Mouse (Mus musculus): ENCODE measurements at regions not wholly inside any gene's neighbourhood (a gene's known extent, or its start where the extent isn't known, plus 50 kb on each side); places are given as distances from the start of the nearest gene placed in this dataset.
"Not testable (repeated sequence)": the region's sequence is repeated elsewhere in the genome, so short reads cannot be mapped to it uniquely, and the experiment has no call there.

DNA sequence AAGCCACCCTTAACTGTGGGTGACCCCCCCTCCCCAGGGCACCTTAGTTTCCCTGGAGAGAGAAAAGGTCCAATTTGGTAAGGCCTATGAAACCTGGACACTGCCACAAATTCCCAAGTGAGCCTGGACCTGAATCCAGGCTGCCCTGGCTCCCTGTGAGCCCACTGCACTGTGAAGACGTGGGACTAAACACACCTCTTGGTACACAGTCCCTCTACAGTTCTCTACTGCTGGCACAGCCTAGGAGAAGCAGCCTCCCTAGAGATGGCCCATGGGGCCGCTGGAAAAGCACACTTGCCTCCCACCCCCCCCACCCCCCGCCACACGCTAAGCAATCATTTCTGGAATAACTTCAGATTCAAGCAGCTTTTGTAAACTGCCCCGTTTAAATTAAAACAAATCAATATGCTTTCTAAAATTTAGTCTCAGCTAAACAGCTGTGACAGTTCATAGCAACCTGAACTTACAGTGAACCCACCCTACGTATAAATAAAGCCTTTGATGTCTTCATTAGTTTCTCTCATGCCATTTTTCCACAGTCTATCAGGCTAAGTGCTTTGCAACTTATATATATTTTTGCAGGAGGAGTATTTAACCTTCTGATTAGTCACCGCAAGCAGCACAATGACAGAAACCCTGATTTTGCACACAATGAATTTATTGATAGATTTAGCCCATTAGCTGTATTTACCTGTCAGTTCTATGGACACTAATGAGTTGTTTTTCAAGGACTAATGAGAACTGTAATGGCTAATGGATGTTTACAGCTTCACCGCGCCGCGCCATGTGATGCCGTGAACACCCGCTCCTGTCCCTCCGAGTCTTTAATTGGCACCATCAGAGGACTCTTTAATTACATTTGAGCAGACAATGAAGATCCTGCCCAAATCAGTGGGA, 215.3 kb downstream of the 3100002H09Rik start:
- DNase-seq = no peak

DNA sequence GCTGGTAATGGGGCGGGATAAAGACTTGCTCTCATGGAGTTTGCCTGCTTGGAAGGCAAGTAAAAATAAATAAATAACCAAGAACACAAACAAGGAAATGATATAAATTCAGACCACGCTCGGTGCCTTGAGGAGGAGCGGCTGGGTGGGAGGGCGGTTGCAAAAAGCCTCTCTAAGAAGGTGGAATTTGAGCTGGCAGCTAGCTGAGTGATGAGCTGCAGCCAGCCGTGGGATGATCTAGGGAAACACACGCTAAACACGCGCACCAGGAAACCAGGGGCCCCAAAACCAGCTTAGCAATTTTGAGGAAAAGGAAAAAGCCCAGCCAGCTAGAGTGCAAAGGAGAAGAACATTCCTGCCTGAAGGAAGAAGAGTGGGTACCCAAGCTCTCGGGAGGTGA, 217.0 kb downstream of the 3100002H09Rik start:
- DNase-seq = no peak

DNA sequence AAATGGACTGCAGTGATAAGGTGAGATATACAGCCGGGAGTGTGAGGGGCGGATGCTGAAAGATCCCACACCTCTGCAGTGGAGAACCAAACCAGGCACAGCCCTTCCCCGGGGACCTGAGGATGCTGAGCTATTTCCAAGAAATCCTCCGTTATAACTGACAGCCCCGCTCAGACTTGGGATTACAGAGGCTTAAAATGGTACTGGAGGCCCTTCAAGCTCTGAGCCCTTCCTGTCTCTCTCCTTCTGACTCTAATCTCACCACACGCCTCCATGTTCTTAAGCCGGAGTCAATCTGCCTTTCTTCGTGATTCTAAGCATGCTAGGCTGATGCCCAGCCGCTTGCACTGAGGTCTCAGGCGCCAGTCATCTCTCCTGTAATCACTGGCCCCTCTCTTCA, 221.5 kb downstream of the 3100002H09Rik start:
- no peak for DNase-seq

DNA sequence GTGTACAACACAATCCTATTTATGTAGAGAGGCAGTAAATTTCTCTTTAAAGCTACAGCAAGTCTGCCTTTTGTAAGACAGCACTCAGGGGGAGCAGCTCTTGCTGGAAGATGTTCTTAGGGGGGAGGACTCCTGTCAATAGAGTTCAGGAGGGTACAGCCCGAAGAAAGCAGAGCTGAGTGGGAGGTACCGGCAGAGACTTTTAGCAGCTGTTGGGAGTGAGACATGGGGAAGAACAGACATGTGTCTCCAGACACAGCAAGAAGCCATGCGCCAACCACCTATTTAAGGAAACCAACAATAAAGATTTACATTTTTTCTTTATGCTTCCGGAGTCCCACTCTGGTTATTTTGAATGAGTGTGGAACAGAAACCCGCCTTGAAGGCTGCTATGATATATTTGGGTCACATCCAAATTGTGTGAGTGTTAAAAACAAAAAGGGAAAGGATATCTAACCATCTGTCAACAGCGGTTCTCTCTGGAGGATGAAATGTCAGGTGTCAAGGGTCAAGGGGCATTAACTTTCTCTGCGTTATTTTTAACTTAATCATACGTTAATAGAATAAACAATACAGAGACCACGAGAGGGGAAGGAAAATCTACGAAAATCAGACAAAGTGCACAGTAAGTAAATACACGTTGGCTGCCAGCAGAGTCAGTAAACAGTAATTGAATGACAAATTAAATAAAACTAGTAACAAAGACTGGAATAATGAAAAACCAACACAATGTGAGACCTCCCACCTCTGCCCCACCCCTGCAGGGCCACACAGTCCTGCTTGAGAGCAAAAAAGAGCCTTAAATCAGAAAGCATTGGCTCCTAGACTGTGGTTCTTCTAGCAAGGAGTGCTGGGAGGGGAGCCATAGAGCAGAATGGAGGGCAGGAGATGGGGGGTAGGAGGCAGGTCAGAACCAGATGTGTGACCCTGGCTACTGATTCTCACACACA, 225.2 kb downstream of the 3100002H09Rik start:
- DNase-seq = no peak

DNA sequence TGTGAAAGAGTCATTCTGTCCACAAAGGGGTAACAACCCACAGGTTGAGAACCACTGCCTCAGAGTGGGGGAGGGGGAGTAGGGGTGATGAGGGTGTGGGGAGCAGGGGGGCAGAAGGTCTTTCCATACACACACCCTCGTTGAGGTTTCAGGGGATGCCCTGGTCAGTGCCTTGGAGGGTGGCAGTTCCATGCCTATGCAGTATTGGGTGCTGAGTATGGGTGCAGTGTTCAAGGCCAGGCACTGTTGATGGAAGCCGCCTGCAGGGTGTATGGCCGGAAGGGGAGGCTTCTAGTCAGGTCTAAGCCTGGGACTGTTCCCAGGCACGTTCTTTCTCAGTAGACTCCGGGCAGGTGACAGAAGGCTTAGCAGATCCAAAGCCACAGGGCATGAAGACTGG, 234.1 kb downstream of the 3100002H09Rik start:
- no peak for DNase-seq

DNA sequence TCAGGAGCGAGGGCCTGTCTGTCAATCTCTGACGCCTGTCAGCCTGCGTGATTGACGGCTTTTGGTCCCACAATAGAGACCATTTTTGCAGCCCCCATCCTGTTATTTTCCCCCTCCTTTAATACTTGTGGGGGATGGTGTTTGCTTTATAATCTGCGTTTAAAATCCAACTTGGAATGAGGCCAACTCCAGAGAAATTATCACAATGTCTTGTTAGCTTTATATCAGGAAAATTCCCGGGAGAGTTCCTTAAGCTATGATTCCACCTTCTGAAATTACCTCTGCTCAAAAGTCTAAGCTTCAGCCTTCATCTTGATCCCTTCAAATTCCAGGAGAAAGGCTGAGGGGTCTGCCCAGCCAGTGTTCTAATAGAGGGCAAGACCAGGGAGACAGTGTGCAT, 235.0 kb downstream of the 3100002H09Rik start:
- DNase-seq = no peak

DNA sequence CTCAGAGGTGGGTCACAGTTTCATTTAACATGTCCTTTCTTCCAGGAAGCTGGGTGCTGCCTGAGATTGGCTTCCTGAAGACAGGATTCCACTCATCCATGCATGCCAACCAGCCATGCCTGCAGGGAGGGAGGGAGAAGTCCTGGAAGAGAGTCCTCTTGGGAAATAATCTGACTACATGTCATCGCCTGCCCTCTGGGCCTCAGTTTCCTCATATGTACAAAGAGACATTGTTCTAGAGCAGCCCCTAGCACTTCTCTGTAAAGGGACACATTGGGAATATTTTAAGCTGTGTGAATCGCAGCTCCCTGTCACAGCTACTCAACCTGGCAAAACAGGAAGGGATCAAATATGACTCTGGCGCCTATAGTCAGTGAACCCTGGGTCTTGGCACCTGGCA, 241.8 kb downstream of the 3100002H09Rik start:
- no peak for DNase-seq

DNA sequence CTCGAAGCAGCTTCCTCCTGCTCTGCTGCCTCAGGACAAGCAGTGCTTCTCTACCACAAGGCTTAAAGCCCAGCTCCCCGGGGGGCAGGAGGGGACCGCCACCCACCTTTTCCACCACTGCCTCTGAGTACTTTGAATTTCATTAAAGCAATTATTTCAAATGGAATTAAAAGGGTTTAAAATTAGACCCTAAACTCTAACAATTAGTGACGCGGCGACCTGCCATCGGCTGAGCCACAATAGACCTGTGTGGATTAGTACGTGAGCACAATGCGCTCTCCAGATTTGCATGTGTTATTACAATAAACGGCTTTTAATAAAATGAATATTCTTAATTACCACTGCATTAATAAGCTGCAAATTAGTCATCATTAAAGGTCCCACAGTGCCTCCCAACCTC, 242.5 kb downstream of the 3100002H09Rik start:
- no peak for DNase-seq

DNA sequence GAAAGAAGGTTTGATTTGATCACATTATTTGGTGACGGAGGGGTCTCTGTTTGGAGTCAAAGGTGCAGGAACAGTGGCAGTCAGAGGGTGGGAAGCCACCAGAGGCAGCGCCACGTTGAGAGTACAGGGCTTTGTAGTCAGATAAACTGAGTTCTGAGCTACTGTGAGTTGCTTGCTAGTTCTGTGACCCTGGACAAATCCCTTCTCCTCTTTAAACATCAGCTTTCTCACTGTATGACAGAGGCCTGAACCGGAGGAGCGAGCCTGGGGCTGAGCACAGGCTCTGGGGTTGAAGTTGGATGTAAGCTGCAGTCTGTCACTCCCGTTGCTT, 250.1 kb downstream of the 3100002H09Rik start:
- DNase-seq = no peak

DNA sequence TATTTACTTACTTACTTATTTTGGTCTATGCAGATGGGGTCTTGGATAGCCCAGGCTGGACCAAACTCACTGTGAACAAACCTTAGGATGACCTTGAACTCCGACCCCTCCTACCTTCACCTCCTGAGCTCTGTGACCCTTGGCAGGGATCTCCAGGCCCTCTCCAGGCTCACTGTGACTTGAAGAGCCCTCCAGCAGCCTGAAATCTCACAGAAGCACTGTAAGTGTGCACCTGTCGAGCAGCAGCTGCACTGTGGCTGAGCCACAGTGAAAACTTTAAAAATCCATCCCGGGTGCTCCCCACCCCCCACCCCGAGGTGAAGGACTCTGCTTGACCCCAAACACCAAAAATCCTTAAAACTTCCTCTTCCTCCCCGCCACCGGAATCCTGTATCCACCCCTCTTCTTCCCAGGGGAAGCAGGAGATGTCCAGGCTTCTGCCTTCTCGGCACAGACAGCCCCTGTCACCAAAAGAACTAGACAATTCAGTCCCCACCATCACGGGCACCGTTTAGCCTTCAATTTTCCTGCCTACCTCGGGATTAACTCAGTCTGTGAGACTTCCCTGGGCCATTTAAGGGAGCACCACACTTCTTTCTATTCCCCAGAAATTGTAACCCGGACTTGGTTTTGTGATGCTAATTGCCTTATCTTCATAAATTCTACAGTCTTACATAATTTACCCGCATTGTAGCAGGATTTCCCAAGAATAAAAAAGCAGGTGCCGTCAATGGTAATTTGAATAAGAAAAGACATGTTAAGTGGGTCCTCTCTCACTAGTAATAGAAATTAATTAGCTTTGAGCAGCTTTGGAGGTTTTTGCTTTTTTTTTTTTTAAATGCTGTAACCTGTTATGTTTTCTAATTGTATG, 250.7 kb downstream of the 3100002H09Rik start:
- no peak for DNase-seq

DNA sequence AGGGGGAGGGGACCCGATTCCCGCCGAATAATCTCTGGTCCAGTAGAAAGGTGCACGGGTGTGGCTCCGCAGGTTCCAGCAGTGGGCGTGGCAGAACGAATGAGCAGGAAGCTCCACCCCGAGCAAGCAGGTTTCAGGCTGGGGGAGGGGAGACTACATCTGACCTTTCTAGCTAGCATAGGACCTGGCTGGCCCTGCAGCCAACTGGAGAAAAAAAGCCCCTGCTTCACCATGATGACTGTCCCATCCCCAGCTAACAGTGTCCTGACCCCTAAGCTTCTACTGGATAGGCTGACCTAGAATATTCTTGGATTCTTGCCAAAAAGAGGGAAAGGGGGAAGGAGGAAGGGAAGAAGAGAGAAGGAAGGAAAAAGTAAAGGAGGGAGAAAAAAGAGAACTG, 252.1 kb downstream of the 3100002H09Rik start:
- not testable (repeated sequence) for DNase-seq

DNA sequence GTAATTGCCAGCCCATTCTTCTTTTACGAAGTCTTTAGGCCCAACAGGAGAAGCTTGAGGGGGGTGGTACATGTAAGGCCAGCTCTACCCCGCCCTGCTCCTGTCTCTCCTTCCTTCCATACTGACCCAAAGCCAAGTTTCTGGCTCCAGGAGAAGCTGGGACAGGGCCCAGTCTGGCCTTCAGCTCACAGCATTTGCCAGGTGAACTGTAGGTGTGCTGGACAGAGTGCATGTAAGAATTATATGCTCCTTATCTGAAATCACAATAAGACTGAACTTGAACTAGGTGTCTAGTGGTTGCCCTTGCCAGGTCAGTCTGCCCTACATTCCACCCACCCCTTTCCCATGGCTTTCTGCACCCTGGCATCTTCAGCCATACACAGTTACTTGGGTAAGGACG, 260.2 kb downstream of the 3100002H09Rik start:
- DNase-seq = no peak

DNA sequence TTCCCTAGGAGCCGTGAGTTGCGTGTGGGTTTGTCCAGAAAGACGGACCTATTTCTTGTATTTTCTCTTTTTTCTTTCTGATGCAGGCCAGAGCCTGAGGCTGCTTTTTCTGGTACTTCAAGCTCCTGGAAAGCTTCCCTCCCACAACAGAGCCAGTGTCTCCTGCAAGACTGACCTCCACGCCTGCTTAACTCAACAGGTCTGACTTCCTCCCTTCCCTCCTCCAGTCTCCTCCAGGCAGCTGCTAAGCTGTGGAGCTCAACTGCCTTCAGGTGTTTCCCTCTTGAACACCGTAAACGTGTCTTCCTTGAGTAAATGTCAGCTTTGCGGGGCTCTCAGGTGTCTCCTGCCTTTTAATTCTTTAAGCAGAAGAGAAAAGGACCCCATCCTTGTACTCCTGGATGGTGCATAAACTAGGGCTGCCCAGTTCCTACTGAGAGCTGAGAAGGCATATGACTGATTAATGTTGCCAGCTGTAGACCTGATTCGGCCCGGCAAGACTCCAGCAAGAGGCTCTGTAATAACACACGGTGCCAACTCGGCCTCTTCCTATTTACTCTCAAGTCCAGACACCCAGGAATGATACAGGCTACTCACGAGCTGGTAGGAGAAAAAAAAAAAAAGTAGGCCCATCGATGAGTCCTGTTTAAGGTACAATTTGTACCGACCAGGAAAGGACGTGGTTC, 260.9 kb downstream of the 3100002H09Rik start:
- DNase-seq = no peak

DNA sequence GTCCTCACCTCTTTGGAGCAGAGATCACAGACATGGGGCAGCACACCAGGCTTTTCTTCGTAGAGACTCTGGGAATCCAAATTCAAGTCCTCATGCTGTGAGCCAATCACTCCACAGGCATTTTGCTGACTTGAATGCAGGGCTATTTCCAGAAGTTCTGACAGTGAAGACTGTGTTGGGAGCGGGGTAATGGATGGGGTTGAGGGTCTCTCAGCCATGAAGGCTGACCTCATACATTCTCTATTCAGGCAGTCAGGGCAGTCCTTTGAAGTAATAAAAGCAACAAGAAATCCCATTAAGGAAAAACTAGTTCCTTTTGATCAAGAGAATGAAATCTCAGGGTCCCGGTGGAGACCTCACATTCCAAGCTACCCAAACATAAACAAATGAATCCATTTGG, 261.5 kb downstream of the 3100002H09Rik start:
- DNase-seq = no peak

DNA sequence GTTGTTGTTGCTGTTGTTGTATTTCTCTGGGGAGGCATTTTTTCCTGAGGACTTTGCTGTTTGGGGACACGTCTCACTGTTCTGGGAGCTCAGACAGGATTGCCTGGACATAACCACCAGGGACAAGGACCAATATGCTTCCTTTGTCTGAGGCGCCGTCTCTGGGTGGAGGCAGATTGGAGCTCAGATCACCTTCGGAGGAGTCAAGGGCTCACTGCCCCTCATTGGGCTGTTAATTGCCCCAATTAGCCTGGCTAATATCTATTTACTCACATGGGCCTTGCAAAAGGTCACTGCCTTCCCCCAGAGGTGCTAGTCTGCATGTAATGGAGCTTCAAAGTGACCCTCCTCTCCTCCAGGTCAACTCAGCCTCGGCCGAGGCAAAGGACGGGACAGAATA, 270.5 kb downstream of the 3100002H09Rik start:
- no peak for DNase-seq

DNA sequence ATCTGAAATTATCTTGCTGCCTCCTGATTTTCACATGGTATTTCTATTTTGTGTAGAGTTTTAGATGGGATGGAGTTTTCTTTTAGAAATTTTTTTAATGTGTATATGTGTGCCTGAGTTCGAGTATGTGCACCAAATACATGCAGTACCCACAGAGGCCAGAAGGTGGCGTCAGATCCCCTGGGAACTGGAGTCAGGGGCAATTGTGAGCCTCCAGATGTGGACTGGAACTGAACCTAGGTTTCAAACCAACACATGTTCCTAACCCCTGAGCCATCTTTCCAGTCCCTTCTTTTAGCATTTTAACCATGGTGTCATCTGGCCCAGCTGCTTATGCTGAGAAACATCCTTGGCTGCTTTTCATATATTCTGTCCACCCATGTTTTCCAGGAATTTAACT, 274.9 kb downstream of the 3100002H09Rik start:
- no peak for DNase-seq

DNA sequence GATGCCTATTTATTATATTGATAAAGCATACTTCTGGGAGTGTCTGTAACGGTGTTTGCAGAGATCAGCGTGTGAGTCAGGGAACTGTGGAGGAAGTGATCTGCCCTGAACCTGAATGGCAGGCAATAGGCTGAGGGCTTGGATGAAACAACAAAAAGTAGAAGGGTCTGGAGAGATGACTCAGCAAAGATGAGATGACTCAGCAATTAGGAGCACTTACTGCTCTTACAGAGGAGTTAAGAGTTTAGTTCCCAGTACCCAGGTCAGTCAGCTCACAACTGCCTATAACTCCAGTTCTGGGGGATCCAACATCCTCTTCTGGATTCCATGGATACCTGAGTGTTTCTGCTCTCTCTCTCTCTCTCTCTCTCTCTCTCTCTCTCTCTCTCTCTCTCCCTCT, 277.6 kb downstream of the 3100002H09Rik start:
- DNase-seq = no peak

DNA sequence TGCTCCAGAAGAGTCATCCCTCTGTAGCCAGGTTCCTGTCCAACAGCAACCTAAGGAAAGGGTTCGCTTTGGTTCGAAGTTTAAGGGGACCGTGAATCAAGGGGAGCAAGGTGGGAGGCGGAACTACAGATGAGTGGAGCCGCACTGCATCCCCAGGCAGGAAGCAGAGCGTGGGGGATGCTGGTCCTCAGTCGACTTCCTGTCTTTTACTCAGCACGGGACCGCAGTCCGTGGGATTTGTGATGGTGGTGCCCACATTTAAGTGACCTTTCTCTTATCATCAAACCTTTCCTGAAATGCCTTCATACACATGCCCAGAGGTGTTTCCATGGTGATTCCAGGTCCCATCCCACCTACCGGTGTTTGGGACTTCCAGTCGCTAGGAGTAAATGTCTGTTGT, 278.2 kb downstream of the 3100002H09Rik start:
- no peak for DNase-seq

DNA sequence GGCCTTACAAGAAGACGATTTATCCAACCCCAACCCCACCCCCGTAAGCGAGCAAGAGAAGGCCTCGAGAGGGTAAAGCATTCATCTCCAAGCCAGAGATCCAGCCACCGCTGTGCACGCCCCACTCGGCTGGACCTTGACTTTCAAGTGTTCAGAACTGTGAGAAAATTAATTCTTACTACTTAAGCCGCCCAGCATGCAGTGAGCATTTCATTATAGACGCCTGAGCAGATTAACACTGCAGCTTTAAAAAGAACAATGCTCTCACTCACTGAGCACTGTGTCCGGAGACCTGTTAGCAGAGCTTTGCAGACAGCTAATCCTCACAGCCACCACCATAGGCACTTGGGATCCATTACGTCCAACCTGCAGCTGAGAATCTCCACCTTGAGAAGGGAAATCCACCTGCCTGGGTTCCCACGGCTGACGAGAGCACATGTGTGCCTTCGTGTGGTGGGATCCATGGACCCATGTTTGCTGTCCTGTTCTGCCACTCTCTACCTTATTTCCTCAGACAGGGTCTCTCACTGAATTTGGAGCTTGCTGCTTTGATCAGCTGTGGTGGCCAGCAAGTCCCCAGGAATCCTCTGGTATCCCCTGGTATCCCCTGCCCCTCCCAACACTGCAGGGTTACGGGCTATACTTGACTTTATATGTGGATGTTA, 281.4 kb downstream of the 3100002H09Rik start:
- no peak for DNase-seq

DNA sequence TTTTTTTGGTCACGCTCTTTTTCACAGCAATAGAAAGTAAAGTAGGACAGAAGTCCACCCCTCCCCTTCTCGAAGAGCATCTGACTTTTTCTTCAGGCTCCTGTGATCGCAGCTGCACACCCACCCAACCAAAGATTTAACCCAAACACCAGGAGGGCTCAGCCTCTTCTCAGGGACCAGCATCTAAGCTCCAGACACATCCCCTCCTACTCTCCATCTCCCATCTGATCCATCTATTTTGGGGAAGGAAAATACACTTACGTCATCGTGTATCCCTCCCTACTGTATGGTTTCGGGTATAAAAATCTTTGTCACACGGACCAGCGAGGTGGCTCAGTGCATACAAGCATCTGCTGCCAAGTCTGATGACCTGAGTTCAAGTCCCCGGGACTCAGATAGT, 284.3 kb downstream of the 3100002H09Rik start:
- no peak for DNase-seq

DNA sequence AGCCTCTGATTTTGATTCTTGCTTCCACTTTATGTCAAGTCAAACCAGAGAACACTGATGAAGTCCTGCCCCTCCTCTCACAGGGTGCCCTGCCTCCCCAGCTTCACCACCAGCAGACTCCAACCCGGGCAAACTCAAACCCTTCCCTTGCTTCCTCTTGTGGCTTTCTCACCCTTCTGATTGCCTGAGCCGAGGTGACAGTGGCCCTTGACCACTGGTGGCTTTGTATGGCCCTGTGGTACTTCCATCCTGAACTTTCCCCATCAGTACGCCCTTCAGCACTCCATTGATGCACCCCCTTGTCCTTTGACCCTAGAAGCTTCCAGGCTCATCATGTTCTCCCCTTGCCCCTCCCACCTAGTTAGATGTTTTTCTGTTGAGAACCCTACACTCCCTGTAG, 287.0 kb downstream of the 3100002H09Rik start:
- DNase-seq = no peak

DNA sequence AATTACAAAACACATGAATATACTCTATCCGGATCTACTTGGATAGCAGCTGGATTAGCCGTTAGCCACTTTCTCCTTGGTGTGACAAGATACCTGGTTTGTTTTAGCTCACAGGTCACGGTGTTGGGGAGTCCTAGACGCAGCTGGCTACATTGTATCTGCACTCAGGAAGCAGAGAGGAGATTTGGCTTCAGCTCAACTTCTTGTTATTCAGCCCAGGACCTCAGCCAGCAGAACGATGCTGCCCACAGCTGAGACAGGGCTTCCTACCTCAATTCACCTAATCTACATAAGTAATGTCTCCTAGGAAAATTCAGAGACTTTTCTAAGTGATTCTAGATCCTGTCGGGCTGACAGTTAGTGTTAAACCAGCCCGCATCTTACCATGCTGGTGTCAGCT, 289.4 kb downstream of the 3100002H09Rik start:
- no peak for DNase-seq

All from right cerebral cortex, postnatal 14 days (tissue).